Mouse (Mus musculus): Measurements from ENCODE around the gene 5330417C22Rik. TPM values are rescaled to one million over a fixed set of nuclear protein-coding genes. Genes with fewer than 3 reads are reported as not detected.
"Not testable (repeated sequence)": the region's sequence is repeated elsewhere in the genome, so short reads cannot be mapped to it uniquely, and the experiment has no call there.

5330417C22Rik gene
- total RNA-seq, 2 experiments from 2014 or later, result 0.17 to 0.60 TPM

DNA sequence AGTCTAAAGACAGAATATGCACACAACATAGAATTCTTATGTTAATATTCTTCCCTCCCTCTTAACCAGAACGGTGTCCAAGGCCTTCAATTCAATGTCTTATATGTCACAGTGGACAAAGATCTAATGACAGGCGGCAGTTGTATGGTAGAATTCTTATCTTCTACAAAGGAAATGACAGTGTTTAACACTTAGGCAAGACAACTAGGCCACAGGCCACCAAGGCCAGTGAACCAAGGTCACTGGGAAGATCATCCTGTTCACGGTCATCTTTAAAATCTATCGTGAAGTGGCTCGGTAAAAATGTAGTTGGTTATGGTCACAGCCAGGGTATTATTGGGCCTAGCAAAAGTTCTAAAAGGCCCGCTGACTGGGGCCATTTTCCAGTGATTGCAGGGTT lies 2.4 kb downstream of the 5330417C22Rik start, which contains the start of gene 1700013F07Rik:
Gene 1700013F07Rik (plus strand): TSS at position 200 of the 400 bp plus-strand sequence.
- no peak for DNase-seq
- intact Hi-C loops (cut with DNase I), result no loop called here

DNA sequence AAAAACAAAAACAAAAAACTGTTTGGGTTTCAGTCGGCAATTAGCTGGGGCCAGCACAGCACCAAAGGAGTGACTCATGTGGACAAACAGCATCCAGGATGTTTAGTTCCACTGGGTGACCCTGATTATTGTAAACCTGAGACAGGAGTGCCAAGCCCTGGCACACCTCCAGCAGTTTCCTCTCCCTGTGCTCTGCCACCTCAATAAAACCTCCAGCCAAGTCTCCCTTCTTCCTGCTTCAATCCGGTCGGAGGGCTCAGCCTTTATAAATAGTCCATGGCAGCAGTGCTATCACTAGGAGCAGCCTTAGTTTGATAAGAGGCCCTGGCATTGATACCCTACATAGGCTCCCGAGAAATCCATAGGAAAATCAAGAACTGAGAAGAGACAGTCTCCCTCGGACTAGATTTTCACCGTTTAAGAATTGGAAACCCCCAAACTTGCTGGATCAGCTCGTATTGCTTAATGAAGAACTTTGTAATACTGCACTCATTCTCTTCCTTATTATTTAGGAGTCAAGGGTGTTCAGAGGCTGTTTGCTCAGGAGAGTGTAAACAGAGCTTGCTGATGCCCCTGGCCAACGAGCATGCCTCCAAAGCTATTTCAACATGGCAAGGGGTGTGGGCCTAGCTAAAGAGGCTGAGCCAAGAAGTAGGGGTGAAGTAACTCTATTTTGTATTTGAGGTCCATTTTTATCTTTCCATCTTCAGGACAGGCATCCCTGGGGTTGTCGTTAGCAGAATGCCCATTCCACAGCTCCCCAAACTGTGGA lies 3.0 kb downstream of the 5330417C22Rik start:
- DNase-seq, result peak; percentile 33 to 54
- intact Hi-C loops (cut with DNase I), result no loop called here

DNA sequence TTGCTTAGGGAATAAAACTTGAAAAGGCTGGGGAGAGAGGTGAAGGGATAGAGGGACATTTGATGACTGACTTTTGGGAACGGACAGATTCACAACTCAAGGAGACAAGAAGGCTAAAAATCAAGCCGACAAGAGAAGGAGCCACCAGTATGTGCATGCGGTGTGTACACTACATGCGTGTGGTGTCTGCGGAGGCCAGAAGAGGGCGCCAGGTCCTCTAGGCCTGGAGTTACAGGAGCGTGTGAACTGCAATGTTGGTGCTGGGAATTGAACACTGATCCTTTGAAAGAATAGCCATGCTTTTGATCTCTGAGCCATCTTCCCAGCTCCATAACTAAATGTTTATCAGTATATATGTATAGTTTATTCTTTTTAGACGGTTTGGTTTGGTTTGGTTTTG lies 7.8 kb downstream of the 5330417C22Rik start:
- no peak for DNase-seq
- intact Hi-C loops (cut with DNase I), result no loop called here

DNA sequence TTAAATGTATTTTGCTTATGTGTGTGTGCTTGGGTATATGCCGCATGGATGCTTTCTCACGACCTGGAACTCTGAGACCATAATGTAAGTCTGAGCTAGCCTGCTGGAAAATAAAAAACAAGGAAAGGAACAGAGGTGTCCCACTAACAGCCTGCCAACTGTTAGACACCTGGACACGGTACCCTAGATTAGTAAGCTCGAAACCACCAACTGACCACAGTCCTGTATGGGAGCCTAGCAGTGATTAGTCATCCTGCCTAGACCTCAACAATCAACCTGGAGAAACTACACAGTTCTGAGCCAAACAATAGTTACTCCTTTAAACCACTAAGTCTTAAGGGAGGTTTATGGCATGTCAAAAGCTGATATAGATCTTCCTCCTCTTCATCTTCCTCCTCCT lies 12.9 kb downstream of the 5330417C22Rik start:
- no peak for DNase-seq
- intact Hi-C loops (cut with DNase I), result no loop called here

GRCm38 (mm10) chr3:108518276-108518675 lies 18.1 kb downstream of the 5330417C22Rik start:
- DNase-seq, result no peak

GRCm38 (mm10) chr3:108513465-108513864 lies 22.9 kb downstream of the 5330417C22Rik start:
- no peak for DNase-seq
- intact Hi-C loops (cut with DNase I), result no loop called here

More at GRCm38 (mm10) chr3:108518276-108518675, 18.1 kb downstream of the 5330417C22Rik start:
- intact Hi-C loops (cut with DNase I), result no loop called here

GRCm38 (mm10) chr3:108510716-108511483 lies 25.4 kb downstream of the 5330417C22Rik start:
- DNase-seq, result no peak
- intact Hi-C loops (cut with DNase I), result no loop called here

DNA sequence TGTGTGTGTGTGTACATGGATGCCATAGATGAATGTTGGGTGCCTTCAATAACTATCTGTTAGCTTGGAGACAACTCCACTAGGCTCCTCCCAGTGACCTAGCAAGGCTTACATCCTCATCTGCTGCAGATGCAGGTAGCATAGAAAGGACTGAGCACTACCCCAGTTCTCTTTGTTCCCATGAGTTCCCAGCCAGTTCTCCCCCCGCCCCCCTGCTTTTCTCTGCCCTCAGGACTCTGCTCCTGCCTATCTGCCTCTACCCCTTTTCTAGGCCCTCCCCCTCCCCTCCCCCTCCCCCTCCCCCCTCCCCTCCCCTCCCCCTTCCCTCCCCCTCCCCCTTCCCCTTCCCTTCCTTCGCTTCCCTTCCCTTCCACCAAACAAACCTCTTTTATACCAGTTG lies 26.2 kb downstream of the 5330417C22Rik start:
- DNase-seq, result no peak
- intact Hi-C loops (cut with DNase I), result no loop called here

- intact Hi-C loops (cut with DNase I), result no loop called here
- no peak for DNase-seq
Observed at GRCm38 (mm10) chr3:108508745-108509474, 27.4 kb downstream of the 5330417C22Rik start.

- intact Hi-C loops (cut with DNase I), result no loop called here
Observed at GRCm38 (mm10) chr3:108503908-108504307, 32.4 kb downstream of the 5330417C22Rik start.

GRCm38 (mm10) chr3:108501411-108501810 lies 34.9 kb downstream of the 5330417C22Rik start:
- intact Hi-C loops (cut with DNase I), result not testable (repeated sequence)

More at GRCm38 (mm10) chr3:108503908-108504307, 32.4 kb downstream of the 5330417C22Rik start:
- DNase-seq, result no peak

DNA sequence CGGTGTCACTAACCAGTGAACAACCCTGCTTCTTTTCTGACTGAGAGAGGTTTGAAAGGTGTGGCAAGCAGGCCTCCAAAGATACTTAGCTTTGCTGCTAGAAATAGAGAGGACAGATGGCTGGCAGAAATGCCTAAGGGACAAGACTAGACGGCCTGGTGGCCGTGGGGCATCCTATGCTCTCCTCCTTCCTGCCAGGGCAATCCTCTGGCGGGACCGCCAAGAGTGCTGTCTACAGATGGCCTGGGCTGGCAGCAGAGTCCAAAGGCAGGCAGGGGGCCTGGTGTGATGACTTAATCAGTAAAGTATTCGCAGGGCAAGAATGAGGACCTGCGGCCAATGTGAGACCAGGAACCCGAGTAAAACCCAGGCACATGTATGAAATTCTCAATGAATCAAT lies 36.5 kb downstream of the 5330417C22Rik start:
- DNase-seq, result no peak
- intact Hi-C loops (cut with DNase I), result no loop called here

More at GRCm38 (mm10) chr3:108501411-108501810, 34.9 kb downstream of the 5330417C22Rik start:
- not testable (repeated sequence) for DNase-seq

- DNase-seq, result no peak
- intact Hi-C loops (cut with DNase I), result no loop called here
Observed at GRCm38 (mm10) chr3:108497602-108498001, 38.7 kb downstream of the 5330417C22Rik start.

DNA sequence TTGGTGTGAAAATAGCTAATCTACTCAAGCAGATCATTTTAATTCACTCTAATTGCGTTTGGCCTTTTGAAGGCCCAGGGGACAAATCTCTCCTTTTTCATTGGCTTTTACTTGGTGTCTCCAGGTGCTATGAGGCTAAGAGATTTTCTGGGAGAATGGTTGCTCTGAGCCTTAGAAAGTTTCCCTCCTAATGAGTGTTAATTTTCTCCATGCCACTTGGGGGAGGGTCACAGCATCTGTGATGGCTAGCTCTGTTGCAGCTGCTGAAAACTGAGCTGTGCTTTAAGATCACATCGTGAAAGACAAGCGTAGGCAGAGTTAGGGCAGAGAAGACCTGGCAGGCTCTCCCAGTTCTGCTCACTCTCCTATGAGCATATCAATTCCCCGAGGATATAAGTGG lies 40.9 kb downstream of the 5330417C22Rik start:
- DNase-seq, result no peak

GRCm38 (mm10) chr3:108494861-108495474 lies 41.4 kb downstream of the 5330417C22Rik start:
- intact Hi-C loops (cut with DNase I), result no loop called here
- peak; percentile 15 to 34 for DNase-seq

More for the DNA sequence above, 40.9 kb downstream of the 5330417C22Rik start:
- intact Hi-C loops (cut with DNase I), result no loop called here

DNA sequence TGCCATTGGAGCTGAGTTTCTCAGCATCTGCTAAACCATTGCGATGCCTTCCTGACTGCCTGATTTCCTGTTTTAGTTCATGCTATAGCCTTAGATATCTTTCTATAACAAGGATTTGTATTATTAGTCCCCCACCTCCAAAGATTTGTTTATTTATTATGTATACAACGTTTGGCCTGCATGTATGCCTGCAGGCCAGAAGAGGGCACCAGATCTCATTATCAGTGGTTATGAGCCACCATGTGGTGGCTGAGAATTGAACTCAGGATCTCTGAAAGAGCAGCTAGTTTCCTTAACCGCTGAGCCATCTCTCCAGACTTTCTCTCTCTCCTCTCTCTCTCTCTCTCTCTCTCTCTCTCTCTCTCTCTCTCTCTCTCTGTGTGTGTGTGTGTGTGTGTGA lies 46.4 kb downstream of the 5330417C22Rik start:
- intact Hi-C loops (cut with DNase I), result no loop called here
- no peak for DNase-seq

- intact Hi-C loops (cut with DNase I), result no loop called here
- no peak for DNase-seq
Observed at GRCm38 (mm10) chr3:108484749-108485148, 51.6 kb downstream of the 5330417C22Rik start.

DNA sequence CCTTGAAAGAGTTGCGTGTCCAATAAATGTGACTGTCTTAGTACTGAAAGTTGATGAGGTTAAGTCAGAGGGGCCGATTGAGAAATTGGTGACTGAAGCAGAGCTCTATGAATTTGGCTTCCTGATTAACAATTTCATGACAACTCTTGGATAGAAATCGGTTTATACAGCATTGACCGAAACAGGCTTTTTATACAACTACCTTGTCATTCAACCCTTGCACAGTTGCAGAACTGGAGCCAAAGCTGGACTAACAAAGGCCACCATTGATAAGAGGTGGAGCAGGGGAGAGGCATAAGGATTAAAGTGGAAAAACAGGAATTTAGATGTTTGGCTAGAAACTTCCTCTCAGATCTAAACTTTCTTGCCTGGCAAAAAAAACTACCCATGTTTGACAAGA lies 57.5 kb downstream of the 5330417C22Rik start:
- intact Hi-C loops (cut with DNase I), result no loop called here
- DNase-seq, result no peak

DNA sequence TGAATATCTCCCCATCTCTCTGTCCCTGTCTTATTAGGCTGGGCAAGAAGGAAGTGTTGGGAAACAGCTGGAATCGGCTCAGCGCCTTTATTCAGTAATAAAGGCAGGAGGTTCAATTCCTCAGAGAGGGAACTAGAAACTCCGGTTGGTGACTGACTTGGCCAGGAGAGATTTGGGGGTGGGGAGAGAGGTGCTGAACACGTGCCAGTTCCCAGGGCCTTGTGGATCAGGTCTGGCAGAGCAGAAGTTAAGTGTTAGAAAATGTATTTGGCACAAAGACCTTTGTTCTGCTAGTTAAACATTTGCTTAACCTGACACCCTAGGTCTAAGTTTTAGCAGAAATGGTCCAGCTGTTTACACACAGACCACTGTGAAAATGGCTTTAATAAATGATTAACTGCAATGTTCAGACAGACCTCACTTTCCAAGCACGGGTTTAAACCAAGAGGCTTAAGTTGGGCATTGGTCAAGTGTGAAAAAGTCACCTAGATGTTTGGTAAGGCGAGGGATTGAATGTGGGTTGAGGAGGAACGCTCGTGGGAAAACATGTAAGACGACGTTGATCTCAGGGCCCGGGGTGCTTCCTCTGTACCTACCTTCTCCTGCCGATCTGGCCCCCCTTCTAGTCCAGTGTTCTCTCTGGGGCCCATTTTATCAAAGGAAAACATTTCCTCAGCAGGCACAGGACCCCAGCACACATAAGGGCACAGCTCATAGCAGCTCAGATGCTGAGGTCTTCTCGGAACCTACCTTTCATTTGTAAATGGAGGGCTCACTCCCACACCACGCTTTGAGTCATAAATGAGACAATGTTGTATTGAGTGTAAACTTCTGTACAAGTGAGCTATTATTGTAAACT lies 59.3 kb downstream of the 5330417C22Rik start:
- intact Hi-C loops (cut with DNase I), result no loop called here
- peak; percentile 26 to 27 for DNase-seq

Measured in heart, postnatal 10 days (tissue).